Mouse (Mus musculus): ENCODE measurements around the gene Ctc1. TPM values are rescaled to one million over a fixed set of nuclear protein-coding genes. Genes with fewer than 3 reads are reported as not detected.
A peak's percentile ranks its signal among the peaks of the same experiment; 100 is the strongest.

The Ctc1 gene
- polyA plus RNA-seq, 1 experiment from 2014 or later = 103 TPM

DNA sequence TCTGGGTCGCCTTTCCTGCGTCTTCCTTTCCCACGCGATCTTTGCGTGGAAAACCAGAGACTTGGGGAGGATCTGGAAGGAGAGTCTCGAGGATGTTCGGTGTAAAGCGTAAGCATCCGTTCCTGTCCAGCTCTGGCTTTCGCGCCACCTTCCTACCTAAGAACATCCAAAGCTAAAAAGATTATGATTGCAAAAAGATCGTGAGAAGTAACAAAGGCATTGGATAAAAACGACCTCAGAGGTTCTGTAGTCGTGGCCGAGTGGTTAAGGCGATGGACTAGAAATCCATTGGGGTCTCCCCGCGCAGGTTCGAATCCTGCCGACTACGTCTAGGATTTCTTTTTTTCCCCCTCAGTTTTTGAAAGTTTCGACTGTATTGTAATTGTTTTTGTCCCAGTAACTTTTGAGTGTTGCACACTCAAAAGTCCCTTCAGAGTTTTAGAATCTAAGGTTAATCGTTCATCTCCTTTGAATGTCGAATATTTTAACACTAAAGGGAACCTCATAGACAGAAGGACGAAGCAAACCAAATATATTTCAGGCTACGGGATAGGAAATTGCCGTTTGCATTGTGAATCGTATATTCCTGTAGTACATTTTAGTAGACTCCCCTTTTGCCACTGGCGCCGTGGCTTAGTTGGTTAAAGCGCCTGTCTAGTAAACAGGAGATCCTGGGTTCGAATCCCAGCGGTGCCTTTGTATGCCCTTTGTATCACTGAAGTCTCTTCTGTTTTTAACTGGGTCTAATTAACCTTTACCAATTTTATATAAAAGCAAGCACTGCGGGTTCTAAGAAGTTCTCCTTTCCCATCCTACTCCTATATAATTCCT is 21.7 kb downstream of the Ctc1 start:
- H3K9me3 ChIP-seq (replicated peaks) = no peaks in the 10 kb centered on the region
- peaks cover 32% of the 10 kb centered on the region for H3K4me1 ChIP-seq
- H3K4me3 ChIP-seq = peak overlapping the region; percentile 65
- DNase-seq (ENCODE audit: low spot score) = peak; percentile 87
- H3K27me3 ChIP-seq (ENCODE audit: low read depth, poor library complexity, severe bottlenecking) = no peaks in the 10 kb centered on the region
- peak overlapping the region; percentile 86 for H3K27ac ChIP-seq
- 1% methylated on average over 34 of the region's 34 CpGs for WGBS
- H3K36me3 ChIP-seq = peaks cover 41% of the 10 kb centered on the region

DNA sequence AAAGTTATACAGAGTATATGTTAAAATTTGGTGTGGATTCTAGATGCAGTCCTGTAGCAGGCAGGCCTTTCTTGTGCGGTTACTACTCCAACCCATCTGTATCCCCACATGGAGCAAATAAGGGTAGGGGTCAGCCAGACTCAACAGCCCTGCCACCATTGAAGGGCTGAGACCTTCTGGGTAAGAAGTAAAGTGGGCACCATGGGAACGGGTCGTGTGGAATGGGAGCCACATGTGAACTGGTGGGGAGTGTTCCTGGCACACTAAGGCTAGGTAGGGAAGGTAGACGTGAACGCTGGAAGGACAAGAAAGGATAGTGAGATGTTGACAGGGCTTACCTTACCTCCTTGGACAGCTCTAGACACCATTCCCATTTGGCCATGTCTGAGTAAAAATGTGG is 22.5 kb downstream of the Ctc1 start:
- WGBS = 73% methylated on average over 5 of the region's 5 CpGs

DNA sequence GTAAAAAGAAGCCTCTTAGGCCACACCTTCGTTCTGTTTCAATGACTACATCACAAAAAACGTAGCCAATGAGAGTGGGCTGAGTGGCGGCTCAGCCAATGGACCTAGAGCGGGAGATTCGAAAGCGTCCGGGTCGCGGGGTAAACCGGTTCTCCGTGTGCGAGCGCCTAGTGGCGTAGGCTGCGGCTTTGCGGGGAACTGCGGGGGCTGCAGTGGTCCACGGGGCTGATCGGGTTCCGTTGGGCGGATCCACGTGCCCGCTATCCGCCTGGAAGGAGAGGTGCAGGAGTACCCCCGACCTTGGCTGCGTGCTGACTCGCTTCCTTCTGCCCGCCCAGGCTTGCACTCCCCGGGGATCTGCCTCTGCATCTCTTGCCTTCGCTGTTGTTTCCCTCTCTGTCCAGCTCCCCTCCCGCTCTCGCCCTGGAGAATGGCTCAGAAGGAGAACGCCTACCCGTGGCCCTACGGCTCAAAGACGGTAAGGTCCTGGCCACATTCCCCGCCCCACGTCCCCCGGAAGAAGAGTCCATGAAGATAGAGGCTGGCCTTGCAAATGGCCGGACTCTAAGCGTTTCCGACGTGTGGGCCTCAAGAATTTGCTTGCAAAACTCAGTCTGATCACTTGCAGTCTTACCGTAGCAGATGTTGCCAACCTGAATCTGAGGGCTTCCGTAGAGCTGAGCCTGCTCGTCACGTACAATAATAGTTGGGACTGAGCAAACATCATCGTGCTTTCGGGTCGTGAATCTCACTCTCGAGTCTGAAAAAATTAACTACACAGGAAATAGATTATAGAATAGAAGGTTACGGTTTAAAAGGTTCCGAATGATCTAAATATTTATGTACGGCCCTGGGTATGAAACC is 30.1 kb downstream of the Ctc1 start, which contains the start of gene Aurkb:
TSS of gene Aurkb (plus strand) at position 117 of the 864 bp plus-strand sequence.
- Histone ChIP-seq H3K36me3 (peaks cover 34% of the 10 kb centered on the region), H3K27ac (peak within 1 kb of the TSS; percentile 95), H3K4me3 (peak within 1 kb of the TSS; percentile 84), H3K9me3 (replicated peaks) (no peaks in the 10 kb centered on the region), H3K27me3 (ENCODE audit: low read depth, poor library complexity, severe bottlenecking) (no peaks in the 10 kb centered on the region), H3K4me1 (peaks cover 25% of the 10 kb centered on the region)
- peak; percentile 89 for DNase-seq (ENCODE audit: low spot score)
- WGBS = 1% methylated on average over 54 of the region's 54 CpGs

More for the DNA sequence above, 22.5 kb downstream of the Ctc1 start:
- peak overlapping the region; percentile 65; the same call in 1 of the 2 replicates for H3K4me3 ChIP-seq
- peaks cover 32% of the 10 kb centered on the region for H3K4me1 ChIP-seq
- peaks cover 34% of the 10 kb centered on the region for H3K36me3 ChIP-seq
- H3K9me3 ChIP-seq (replicated peaks) = no peaks in the 10 kb centered on the region
- no peaks in the 10 kb centered on the region for H3K27me3 ChIP-seq (ENCODE audit: low read depth, poor library complexity, severe bottlenecking)
- H3K27ac ChIP-seq = 0 out of 2 replicates have a peak overlapping the region, but pooled peaks have one; percentile 4
- no peak for DNase-seq (ENCODE audit: low spot score)

DNA sequence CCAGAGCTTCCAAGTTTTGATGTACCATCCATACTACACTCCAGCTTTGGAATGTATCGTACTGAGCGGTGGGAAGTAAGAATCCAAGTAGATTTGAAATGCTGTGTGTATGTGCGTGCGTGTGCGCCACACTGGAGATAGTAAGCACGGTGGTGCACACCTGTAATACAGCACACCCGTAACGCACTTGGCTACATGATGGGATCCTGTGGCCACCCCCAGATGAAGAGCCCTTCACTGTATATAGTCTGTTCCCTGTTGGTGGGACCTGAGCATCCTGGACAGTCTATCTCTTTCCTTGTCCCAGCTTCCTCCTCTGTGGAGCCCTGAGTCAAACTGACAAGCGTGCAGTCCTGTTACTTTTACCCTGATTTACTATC is 30.7 kb downstream of the Ctc1 start:
- WGBS = 27% methylated on average over 9 of the region's 9 CpGs
- Histone ChIP-seq H3K9me3 (replicated peaks) (no peaks in the 10 kb centered on the region), H3K27ac (peak overlapping the region; percentile 95), H3K4me1 (peaks cover 25% of the 10 kb centered on the region), H3K27me3 (ENCODE audit: low read depth, poor library complexity, severe bottlenecking) (no peaks in the 10 kb centered on the region), H3K4me3 (peak overlapping the region; percentile 84), H3K36me3 (peaks cover 41% of the 10 kb centered on the region)
- DNase-seq (ENCODE audit: low spot score) = no peak

DNA sequence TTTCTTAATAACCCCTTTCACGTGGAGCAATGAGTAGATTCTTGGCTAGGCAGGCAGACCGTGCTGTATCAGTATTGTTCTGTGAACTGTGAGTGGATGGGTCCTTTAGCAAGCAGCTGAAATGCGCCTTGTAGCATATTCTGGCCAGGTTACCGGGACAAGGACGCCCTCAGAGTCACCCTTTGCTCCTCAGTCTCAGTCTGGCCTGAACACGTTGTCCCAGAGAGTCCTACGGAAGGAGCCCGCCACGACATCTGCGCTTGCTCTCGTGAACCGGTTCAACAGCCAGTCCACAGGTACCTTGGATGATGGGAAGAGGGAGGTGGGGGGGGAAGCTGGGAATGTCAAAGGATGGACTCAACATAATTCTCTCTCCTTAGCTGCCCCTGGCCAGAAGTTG is 31.9 kb downstream of the Ctc1 start:
- peaks cover 52% of the 10 kb centered on the region for H3K36me3 ChIP-seq
- H3K4me1 ChIP-seq = peaks cover 25% of the 10 kb centered on the region
- DNase-seq (ENCODE audit: low spot score) = no peak
- H3K27ac ChIP-seq = no peak overlapping the region; the same call in 1 of the 2 replicates
- 94% methylated on average over 12 of the region's 12 CpGs for WGBS
- no peaks in the 10 kb centered on the region for H3K9me3 ChIP-seq (replicated peaks)
- H3K4me3 ChIP-seq = peak overlapping the region; percentile 84
- H3K27me3 ChIP-seq (ENCODE audit: low read depth, poor library complexity, severe bottlenecking) = no peaks in the 10 kb centered on the region

DNA sequence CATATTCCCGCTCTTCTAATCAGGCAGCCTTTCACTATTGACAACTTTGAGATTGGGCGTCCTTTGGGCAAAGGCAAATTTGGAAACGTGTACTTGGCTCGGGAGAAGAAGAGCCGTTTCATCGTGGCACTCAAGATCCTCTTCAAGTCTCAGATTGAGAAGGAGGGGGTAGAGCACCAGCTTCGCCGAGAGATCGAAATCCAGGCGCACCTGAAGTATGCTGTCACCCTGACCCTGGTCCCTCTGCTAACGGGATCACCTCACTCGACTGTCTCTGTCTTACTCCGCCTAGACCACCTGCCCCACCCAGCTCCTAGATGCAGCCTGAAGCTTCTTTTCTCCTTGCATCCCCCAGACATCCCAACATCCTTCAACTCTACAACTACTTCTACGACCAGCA is 32.4 kb downstream of the Ctc1 start:
- Histone ChIP-seq H3K4me1 (peaks cover 25% of the 10 kb centered on the region), H3K9me3 (replicated peaks) (no peaks in the 10 kb centered on the region), H3K27ac (no peak overlapping the region), H3K36me3 (peaks cover 58% of the 10 kb centered on the region), H3K4me3 (peak overlapping the region; percentile 84), H3K27me3 (ENCODE audit: low read depth, poor library complexity, severe bottlenecking) (no peaks in the 10 kb centered on the region)
- DNase-seq (ENCODE audit: low spot score) = no peak
- 96% methylated on average over 14 of the region's 14 CpGs for WGBS

DNA sequence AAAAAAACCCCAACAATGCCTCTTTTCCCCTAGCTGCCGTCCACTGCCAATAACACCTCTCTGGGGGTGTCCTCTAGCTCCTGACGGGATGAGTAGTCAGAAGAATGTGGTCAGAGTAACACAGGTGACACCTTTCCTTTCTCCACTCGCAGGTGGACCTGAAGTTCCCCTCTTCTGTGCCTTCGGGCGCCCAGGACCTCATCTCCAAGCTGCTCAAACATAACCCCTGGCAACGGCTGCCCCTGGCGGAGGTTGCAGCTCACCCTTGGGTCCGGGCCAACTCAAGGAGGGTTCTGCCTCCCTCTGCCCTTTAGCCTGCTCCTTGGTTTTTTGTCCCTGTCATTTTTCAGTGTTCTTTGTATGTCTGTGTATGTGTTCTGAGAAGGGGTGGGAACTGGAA is 35.0 kb downstream of the Ctc1 start:
- Histone ChIP-seq H3K27me3 (ENCODE audit: low read depth, poor library complexity, severe bottlenecking) (no peaks in the 10 kb centered on the region), H3K36me3 (peaks cover 71% of the 10 kb centered on the region), H3K4me1 (peaks cover 25% of the 10 kb centered on the region), H3K9me3 (replicated peaks) (no peaks in the 10 kb centered on the region), H3K4me3 (no peak overlapping the region), H3K27ac (no peak overlapping the region)
- 94% methylated on average over 8 of the region's 8 CpGs for WGBS
- no peak for DNase-seq (ENCODE audit: low spot score)

DNA sequence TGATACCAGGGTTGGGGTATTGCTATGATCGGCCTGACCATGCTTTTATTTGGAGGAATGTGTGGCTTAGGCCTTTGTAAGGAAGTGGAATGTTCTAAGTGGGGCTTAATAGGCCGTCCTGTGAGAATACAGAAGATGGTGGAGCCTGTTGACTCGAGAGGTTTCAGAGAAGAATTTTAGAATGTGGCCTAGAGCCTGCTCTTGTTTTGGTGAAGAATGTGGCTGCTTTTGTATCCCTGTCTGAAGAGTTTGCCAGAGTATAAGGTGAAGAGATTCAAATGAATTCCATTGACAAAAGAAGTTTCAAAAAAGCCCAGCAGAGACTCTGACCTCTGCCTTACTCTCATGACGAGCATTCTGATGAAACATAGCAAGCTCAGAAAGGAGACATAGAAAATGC is 36.1 kb downstream of the Ctc1 start:
- Histone ChIP-seq H3K27me3 (ENCODE audit: low read depth, poor library complexity, severe bottlenecking) (no peaks in the 10 kb centered on the region), H3K4me1 (peaks cover 19% of the 10 kb centered on the region), H3K36me3 (peaks cover 71% of the 10 kb centered on the region), H3K4me3 (no peak overlapping the region), H3K27ac (no peak overlapping the region), H3K9me3 (replicated peaks) (no peaks in the 10 kb centered on the region)
- 93% methylated on average over 4 of the region's 4 CpGs for WGBS
- DNase-seq (ENCODE audit: low spot score) = no peak

DNA sequence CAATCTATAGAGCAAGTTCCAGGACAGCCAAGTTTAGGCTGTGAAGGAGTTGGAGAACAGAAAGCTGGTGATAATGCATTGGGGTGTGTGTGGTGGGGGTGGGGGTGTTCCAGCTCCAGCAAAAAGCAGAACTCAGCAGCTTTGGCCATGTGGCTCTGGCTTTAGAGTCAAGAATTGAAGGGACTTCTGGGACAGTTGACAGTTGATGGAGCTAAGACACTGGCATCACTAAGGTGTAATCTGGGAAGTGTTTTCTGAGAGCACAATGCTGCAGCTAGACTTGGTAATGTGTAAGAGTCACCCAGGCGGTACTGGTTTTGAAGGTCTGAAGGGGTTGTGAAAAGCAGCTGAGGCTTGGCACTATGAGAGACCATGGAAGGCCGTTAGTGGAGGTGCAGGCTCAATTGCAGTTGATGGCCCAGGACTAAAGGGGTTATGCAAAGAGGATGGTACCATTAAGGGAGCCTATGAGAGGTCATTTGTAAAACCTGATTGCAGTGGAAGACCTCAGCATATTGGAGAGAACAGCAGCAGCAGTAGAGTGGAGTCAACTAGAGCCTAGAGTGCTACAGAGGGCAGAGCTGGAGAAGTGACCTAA is 37.2 kb downstream of the Ctc1 start:
- H3K27me3 ChIP-seq (ENCODE audit: low read depth, poor library complexity, severe bottlenecking) = no peaks in the 10 kb centered on the region

DNA sequence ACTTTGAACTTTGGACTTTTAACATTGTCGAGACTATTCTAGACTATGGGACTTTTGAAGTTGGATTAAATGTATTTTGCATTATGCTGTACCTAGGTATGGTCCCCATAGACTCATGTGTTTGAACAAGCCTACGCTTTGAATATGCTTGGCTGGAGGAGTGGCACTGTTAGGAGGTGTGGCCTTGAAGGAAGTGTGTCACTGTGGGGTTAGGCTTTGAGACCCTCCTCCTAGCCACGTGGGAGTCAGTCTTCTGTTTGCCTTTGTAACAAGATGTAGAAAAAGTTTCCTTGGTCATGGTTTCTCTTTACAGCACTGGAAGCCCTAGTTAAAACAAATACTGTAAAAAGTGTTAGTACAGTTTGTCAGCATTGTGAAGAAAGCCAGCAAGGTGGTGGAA is 38.1 kb downstream of the Ctc1 start:
- 80% methylated on average over 3 of the region's 3 CpGs for WGBS
- Histone ChIP-seq H3K4me3 (no peak overlapping the region), H3K27me3 (ENCODE audit: low read depth, poor library complexity, severe bottlenecking) (no peaks in the 10 kb centered on the region), H3K9me3 (replicated peaks) (no peaks in the 10 kb centered on the region), H3K27ac (no peak overlapping the region), H3K36me3 (peaks cover 56% of the 10 kb centered on the region), H3K4me1 (peaks cover 6% of the 10 kb centered on the region)
- DNase-seq (ENCODE audit: low spot score) = no peak

More for the DNA sequence above, 37.2 kb downstream of the Ctc1 start:
- 84% methylated on average over 2 of the region's 2 CpGs for WGBS
- H3K27ac ChIP-seq = no peak overlapping the region
- H3K36me3 ChIP-seq = peaks cover 65% of the 10 kb centered on the region
- no peaks in the 10 kb centered on the region for H3K9me3 ChIP-seq (replicated peaks)
- H3K4me3 ChIP-seq = no peak overlapping the region
- no peak for DNase-seq (ENCODE audit: low spot score)
- peaks cover 8% of the 10 kb centered on the region for H3K4me1 ChIP-seq

DNA sequence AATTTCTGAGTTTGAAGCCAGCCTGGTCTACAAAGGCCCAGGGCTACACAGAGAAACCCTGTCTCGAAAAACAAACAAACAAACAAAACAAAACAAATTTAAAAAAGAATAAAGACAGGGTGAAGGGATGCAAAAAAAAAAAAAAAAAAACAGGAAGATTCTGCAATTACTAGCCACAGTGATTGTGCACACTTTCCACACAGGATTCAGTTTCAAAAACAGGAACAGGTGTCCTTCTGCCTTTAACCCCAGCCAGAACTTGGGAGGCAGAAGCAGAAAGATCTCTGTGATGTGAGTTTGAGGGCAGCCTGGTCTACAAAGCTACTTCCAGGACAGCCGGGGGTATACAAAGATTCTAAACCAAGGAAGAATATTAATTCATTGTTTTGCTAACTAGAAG is 42.6 kb downstream of the Ctc1 start:
- WGBS = 79% methylated on average over 2 of the region's 2 CpGs
- Histone ChIP-seq H3K4me3 (peak overlapping the region; percentile 80), H3K27ac (no peak overlapping the region), H3K36me3 (peaks cover 13% of the 10 kb centered on the region), H3K27me3 (ENCODE audit: low read depth, poor library complexity, severe bottlenecking) (0 out of 2 replicates have a peak, but pooled peaks cover 5% of the 10 kb centered on the region), H3K4me1 (peaks cover 32% of the 10 kb centered on the region), H3K9me3 (replicated peaks) (no peaks in the 10 kb centered on the region)
- no peak for DNase-seq (ENCODE audit: low spot score)

DNA sequence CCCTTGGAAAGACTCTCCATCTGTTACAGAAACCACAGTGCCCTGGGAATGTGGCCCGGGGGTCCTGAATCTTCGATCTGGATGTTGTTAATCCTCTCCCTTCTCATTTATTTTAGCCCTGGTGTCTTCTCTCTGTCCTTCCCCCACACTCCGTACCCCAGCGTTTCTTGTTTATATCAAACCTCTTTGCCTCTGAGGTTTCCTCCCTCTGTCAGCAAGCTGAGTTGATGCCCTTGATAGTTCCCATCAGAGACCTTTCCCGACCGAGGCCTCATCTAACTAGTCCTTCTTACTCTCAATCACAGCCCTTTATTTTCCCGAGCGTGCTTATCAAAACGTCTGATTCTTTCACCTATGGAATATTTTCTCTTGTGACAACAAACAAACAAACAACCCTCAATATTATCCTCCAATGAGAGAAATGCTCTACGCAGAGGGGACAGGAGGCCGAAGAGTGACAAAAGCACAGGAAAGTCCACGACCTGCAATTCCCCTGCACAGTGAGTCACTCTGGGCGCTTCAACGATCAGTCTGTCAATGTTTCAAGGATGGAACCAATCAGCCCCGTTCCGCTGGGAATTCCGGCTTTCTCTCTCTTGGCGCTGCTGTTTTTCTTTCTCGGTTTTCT is 43.1 kb downstream of the Ctc1 start:
- Histone ChIP-seq H3K9me3 (replicated peaks) (no peaks in the 10 kb centered on the region), H3K4me1 (peaks cover 32% of the 10 kb centered on the region), H3K27me3 (ENCODE audit: low read depth, poor library complexity, severe bottlenecking) (0 out of 2 replicates have a peak, but pooled peaks cover 5% of the 10 kb centered on the region), H3K4me3 (peak overlapping the region; percentile 80), H3K36me3 (peaks cover 7% of the 10 kb centered on the region), H3K27ac (peak overlapping the region; percentile 89)
- WGBS = 2% methylated on average over 19 of the region's 19 CpGs
- no peak for DNase-seq (ENCODE audit: low spot score)
